Mouse (Mus musculus) gonadal fat pad, adult 2 months (tissue): ENCODE results near the gene Eif3k. TPM values are rescaled to one million over a fixed set of nuclear protein-coding genes. Genes with fewer than 3 reads are reported as not detected.

Source experiments
- DNase-seq: peaks from one replicate; pipeline ENCODE4 v3.0.0-alpha.2; 2012; ENCODE audit warnings: low read depth
- polyA plus RNA-seq: library from polyadenylated mRNA; depleted of rRNA; stranded (reverse); fragments of >200 nt; gene quantifications from 2 replicates; pipeline ENCODE4 v1.2.3, GENCODE M21; 2012; rRNA removed

Eif3k gene
- polyA plus RNA-seq, 1 experiment: 336 TPM

DNA sequence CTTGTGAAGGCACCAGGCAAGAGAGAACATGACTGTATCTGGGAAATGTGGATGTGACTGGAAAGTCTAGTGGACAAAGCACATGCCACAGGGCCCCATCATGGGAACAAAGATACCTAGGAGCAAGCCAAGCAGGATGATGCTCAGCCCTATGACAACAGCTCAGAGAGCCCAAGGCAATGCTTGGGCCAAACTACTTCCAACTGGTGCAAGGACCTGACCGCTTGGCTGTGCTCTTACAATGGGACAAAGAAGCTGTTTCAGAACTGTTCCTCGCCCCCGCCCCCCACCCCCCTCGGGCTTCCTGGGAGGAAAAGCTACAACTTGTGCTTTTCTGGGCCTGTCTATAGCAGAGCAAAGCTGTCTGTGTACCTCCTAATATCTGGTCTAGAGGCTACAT, 43.0 kb downstream of the Eif3k start:
- no peak for DNase-seq

DNA sequence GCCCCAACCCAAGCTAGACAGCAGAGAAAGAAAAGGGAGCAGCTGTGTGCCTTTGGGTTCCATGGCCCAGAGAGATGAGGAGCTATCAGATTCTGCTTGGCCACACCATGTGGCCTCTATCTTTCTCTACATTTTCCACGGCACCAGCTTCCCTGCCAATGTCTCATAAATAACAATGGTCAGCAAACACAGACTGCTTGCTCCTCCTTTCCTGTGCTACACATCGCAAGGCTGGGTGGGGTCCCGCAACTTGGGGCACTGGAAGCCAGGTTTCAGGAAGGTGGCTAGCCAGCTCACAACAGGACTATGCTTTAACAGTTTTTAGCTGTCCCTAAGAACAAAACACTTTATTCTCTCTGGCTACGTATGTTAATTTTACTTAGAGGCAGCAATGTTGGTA, 44.9 kb downstream of the Eif3k start:
- DNase-seq: no peak

DNA sequence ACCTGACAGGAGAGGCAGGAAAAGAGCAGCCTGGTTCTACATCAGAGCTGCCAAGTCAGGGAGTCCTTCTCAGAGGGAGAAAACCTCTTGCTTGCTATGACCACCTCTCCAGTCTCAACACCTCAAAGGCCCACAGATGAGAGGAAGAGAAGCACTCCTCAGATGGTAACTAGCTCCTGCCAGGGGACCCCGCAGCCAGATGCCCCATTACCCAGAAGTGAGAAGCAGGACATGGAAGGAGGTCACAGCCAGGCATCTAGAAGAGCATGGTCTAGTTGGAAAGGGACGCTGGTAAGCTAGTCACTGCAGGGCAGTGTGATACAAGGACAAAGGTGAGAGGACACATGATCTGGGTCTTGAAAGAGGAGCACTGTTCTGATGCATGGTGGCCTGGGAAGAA, 47.8 kb downstream of the Eif3k start:
- DNase-seq: no peak

DNA sequence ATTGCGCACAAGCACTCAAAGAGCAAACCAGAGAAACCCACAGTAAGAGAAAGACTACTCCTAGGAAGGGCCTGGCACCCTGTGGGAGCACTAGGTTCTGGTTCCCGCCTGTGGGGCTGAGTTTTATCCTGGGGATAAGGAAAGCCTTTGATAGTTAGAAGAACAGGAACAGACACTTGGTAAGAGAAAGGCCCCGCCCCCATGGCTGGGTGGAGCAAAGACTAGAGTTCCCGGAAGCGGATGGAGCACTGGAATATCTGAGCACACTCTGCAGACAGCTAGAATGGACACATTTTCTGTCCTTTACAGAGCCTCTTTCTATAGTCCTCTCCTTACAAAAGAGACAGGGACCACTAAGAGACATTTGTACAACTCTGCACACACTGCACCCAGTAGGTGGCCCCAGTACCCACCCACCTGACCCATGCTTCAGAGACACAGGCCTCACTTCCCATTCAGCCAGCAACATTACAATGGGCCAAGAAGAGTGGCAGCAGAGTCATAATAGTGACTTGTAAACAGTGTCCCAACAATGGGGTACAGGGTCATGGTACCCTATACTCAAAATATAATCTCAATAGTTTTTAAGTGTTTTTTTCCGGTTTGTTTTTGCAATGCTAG, 49.1 kb downstream of the Eif3k start:
- DNase-seq: no peak

DNA sequence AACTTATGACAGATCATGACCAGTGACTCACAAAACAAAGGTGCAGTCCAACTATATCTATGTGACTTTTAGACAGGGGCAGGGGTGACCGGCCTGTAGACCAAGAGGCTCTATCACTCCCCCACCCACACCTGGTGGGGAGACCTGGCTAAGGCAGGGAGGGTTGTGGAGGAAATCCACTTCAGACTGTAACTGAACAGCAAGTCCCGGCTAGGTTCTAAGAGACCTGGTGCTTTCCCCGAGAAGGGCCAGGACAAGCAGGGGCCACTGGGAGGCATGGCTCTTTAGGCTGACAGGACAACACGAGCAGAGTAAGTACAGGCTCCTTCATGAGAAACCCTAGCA, 50.0 kb downstream of the Eif3k start:
- no peak for DNase-seq

DNA sequence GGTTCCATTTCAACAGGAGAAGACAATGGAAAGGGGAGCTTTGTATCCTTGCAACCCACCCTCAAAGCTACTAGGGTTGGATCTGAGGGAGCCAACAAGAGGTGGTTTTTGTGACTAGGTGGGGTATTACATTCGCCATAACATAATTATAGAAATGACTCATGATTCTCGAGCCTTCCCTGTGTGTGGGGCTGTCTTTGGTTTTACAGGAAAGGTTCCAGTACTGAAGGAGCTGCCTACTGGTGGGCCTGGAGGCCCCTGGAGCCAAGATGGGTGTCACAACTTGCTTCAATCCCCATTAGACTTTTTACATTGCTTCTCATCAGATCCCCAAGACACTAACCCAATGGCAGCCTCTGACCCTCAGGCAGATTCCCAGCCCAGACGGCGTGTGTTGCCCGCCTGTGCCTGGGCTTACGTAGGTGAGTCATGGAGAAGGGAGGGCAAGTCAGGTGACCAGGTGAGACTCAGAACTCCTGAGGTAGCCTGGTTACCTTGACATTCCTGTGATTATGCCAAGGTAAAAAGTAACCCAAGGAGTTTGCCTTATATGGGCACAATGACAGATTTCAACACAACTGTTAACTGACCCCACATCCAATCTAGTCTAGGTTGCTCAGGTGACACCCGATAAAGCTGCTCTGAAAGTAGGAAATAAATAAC, 50.5 kb downstream of the Eif3k start:
- DNase-seq: no peak

DNA sequence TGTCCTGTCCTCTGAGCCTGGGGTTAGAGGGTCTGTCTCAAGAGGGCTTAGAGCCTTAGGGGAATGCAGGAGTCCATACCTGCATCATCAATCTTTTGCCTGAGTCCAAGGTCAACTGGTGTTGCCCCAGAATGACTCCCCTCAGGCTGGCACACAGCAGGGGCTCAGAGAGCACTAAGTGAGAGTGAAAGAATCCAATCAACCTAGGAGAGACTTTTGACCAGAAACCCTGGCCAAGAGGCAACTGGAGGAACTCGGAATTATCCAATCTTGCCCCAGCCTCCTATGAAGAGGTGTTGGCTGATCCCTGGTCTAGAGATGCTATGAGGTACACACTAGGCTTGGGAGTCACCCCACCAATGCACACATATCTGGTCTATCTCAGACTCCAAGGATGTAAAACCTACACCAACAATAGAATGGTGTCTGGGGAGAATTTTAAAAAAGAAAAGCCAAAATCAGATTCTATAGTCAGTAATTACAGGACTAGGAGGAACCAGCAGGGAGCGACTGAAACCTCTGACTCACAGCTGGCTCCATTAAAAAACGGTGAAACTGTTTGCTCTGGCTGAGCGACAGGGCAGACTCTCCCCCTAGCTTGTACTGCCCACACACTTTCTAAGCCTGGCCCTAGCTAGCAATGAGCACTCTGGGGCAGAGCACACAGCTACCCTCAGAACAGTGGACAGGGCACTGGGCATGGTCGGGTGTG, 51.2 kb downstream of the Eif3k start:
- no peak for DNase-seq

DNA sequence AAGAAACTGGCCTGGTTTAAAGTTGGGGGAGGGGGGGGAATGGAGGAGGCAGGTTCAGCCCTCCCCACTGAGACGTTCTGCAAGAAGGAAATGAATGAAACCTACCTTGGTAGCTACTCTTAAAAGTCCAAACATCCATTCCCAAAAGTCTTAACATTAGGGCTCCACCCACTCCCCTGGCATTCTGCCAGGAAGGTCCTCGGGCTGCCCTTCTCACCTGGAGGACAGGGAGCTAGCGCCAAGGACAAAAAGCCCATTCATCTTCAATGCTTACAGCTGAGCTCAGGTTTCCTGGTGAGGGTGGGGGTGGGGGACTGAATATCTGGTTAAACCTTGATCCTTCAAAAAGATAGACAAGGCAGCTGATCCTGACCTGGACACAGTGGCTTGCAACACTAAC, 52.3 kb downstream of the Eif3k start:
- DNase-seq: no peak

DNA sequence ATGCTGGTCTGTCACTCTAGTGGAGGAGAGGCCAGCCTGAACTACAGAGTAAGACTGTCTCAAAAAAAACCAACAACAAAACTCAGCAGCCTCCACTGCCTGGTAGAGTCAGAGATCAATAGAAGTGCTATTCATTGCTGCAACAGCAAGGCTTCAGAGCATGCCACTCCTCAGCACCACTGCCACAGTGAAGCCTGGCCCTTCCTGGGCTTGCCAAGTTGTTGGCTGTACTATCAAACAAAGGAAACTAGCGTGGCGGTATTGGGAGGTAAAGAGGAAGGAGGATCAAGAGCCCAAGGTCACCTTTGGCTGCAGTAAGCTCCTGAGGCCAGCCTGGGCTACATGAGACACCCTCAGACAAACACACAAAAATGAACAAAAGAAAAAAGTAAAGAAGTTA, 55.5 kb downstream of the Eif3k start:
- DNase-seq: no peak

DNA sequence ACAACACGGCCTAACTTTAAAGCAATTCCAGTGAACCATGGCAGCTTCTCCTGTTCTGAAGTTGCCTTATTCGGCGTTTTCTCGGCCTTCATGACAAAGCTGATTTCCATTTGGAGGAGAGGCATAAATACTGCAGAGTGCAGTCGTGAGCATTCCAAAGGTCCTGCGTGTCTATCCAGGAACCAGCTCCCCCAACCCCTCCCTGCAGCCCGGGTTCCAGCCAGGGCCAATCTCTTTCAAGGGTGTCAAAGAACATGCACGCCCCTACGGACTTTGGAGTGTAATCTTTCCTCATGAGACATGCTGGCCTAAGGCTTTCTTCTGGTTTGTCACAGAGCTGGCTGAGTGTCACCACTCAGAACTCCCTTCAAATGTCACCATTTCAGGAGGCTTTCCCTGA, 56.3 kb downstream of the Eif3k start:
- DNase-seq: no peak

DNA sequence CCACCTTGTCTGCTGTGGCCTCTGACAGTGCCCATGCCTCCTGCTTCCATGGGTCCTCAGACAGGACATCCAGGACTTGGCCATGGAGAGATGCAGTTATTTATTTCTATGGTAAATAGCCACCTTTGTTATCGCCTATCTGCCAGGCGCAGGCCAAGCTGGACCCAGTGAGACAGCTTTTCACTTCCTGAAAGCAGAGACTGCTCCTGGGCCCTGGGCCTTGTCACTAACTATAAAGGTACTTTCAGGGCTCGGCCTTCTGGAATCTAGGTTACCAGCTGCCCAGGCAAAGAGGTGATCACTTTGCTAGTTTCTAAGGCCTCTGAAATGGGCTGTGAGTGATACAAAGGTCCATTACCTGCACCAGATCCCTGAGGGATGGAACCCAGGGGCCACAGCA, 56.9 kb downstream of the Eif3k start:
- DNase-seq: no peak

DNA sequence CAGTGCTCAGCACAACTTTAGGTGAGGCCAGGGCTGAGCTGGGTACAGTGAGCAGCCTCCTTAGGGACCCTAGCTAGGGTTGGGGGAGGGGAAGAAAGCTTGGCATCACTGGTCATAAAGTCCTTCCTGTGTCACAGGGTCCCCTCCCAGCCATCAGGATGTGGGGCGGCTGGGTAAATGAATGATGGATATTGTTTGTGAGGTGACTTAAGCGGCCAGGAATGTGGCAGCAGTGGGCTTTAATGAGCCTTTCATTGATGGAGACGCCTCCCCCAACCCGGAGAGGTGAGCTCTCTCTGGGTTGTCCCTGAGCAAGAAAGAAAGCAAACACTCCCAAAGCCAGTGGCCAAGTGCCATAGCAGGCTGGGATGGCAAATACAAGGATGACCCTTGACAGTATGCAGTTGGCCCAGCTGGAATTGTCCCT, 57.8 kb downstream of the Eif3k start:
- no peak for DNase-seq

DNA sequence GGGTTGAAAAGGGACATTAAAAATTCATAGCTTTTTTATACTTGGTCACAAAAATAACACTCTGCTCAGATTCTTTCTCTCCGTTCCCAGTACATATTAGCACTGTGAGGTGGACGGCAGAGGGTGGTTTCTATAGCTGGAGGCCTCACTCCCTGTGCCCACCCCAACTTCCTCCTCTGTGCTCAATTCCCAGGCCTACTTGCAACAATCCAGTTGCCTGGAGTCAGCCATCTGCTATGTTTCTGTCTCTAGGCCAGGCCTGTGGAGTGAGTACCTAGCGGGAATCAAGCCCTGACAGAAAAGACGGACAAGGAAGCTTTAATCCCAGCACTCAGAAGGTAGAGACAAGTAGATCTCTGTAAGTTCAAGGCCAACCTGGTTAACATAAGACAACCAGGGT, 59.1 kb downstream of the Eif3k start:
- DNase-seq: no peak

DNA sequence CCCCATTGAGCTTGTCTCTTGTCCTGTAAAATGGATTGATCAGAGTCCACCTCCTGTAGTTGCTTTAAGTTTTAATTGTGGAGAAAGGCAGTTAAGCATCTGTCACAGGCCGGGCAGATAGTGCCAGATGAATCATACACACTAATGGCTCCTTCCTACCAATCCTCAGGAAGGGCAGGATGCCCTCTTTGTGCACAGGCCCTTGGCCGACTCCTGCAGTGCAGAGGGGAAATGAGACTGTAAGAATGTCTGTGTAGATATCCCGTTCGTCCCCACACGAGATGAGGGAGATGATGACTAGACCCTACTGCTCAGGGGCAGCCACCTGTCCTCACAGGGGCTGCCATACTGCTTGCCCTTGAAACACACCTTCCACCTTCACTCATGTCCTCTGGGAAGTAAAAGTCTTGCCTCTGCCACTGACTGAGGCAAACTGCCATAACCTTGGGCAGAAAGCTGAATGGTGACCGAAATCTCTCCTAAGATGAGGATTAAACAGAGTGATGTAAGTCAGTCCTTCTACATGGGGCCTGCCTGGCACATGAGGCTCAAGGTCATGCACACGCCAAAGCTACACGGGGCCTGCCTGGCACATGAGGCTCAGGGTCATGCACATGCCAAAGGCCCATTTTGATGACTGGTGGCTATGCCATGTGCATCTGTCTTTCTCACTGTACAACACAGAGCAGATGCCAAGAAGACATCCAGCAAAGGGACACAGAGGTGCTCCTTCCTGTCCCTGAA, 59.8 kb downstream of the Eif3k start:
- DNase-seq: no peak

Other genes with a start within 250 kb of the Eif3k start
- 56.6 and 58.3 TPM in 2 replicates for gene Mrps12, start 240.0 kb downstream of the Eif3k start, polyA plus RNA-seq
- gene Sars2, start 239.9 kb downstream of the Eif3k start, polyA plus RNA-seq: 12.5 and 16.1 TPM in 2 replicates
- not detected in 2 replicates for gene Ccer2, start 225.7 kb downstream of the Eif3k start, polyA plus RNA-seq
- 88.4 and 92.4 TPM in 2 replicates for gene Sirt2, start 215.1 kb downstream of the Eif3k start, polyA plus RNA-seq
- gene Nfkbib, start 214.4 kb downstream of the Eif3k start, polyA plus RNA-seq: 39.2 and 41.0 TPM in 2 replicates
- 2.7 and 3.7 TPM in 2 replicates for gene Rinl, start 192.9 kb downstream of the Eif3k start, polyA plus RNA-seq
- 298 and 302 TPM in 2 replicates for gene Hnrnpl, start 173.3 kb downstream of the Eif3k start, polyA plus RNA-seq
- gene Ech1, start 156.6 kb downstream of the Eif3k start, polyA plus RNA-seq: 508 and 671 TPM in 2 replicates
- gene Lgals4, start 148.0 kb downstream of the Eif3k start, polyA plus RNA-seq: 21.7 and 30.4 TPM in 2 replicates
- gene Lgals7, start 118.0 kb downstream of the Eif3k start, polyA plus RNA-seq: 11.2 and 12.3 TPM in 2 replicates
- 0.28 and 0.42 TPM in 2 replicates for gene Capn12, start 100.4 kb downstream of the Eif3k start, polyA plus RNA-seq
- 311 and 323 TPM in 2 replicates for gene Actn4, start 19.5 kb downstream of the Eif3k start, polyA plus RNA-seq
- 6.2 and 6.6 TPM in 2 replicates for gene Map4k1, start 186 bp upstream of the Eif3k start, polyA plus RNA-seq
- 0.16 and 0.32 TPM in 2 replicates for gene Ryr1, start 143.3 kb upstream of the Eif3k start, polyA plus RNA-seq
- gene Rasgrp4, start 153.0 kb upstream of the Eif3k start, polyA plus RNA-seq: 4.7 and 7.6 TPM in 2 replicates
- gene Fam98c, start 174.4 kb upstream of the Eif3k start, polyA plus RNA-seq: 27.6 and 28.2 TPM in 2 replicates
- gene Ggn, start 188.3 kb upstream of the Eif3k start, polyA plus RNA-seq: 1.8 and 2.3 TPM in 2 replicates
- 3.6 and 4.1 TPM in 2 replicates for gene Spred3, start 188.5 kb upstream of the Eif3k start, polyA plus RNA-seq
- 200 and 214 TPM in 2 replicates for gene Psmd8, start 198.8 kb upstream of the Eif3k start, polyA plus RNA-seq
- 5.9 and 7.1 TPM in 2 replicates for gene Catsperg1, start 232.2 kb upstream of the Eif3k start, polyA plus RNA-seq